Mouse (Mus musculus): ENCODE data around the gene Ptgfrn. TPM values are rescaled to one million over a fixed set of nuclear protein-coding genes. Genes with fewer than 3 reads are reported as not detected.

Gene Ptgfrn
- polyA plus RNA-seq, 1 experiment from 2014 or later: 0.68 TPM

DNA sequence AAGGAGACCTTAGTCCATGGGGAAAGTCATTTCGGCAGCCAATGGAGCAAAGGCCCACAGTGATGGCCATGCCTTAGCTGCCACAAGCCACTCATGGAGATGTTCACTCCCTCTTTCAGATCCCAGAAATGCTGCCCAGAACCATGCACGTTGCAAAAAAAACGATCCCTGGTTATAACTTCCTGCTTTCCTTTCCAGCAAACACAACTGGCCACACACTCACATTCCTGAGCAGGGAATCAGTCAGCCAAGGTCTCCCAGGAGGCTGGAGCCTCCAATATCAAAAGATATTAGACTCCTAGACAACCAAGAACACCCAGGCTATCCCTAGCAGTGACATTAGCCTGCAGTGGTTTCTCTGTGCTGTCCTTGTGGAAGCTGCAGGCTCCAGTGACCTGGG lies 34.2 kb downstream of the Ptgfrn start:
- H3K27ac ChIP-seq: no peak overlapping the region
- no peaks in the 10 kb centered on the region for H3K9me3 ChIP-seq (replicated peaks)
- no peaks in the 10 kb centered on the region for H3K4me1 ChIP-seq
- WGBS (ENCODE audit: insufficient replicate concordance): 54% methylated on average over 3 of the region's 3 CpGs
- H3K36me3 ChIP-seq: no peaks in the 10 kb centered on the region
- H3K27me3 ChIP-seq (replicated peaks): no peaks in the 10 kb centered on the region
- no peak overlapping the region for H3K4me3 ChIP-seq
- no peak for ATAC-seq
- no peak overlapping the region for H3K9ac ChIP-seq
- H3K4me2 ChIP-seq: no peak overlapping the region

DNA sequence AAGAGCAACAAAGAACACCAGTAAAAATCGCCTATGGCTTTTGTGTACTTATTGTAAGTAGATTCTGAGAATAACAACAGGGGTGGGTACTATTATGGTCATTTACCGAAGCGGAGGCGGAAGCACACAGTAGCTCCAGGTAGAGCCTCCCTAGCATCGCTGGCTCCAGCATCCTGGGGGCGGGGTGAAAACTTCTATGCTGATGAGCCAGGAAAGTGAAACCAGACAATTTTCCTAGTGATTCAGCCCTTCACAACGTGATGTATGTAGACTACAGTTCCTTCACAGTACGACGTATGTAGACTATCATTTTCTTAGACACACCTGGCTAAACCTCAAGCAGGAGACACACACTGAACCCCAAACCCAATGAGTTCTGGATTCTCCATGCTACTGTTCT lies 36.7 kb downstream of the Ptgfrn start:
- no peak for ATAC-seq
- Histone ChIP-seq H3K36me3 (no peaks in the 10 kb centered on the region), H3K27me3 (replicated peaks) (no peaks in the 10 kb centered on the region), H3K4me1 (no peaks in the 10 kb centered on the region), H3K9me3 (replicated peaks) (no peaks in the 10 kb centered on the region), H3K4me2 (no peak overlapping the region), H3K9ac (no peak overlapping the region), H3K27ac (no peak overlapping the region), H3K4me3 (no peak overlapping the region)
- 72% methylated on average over 9 of the region's 9 CpGs for WGBS (ENCODE audit: insufficient replicate concordance)

DNA sequence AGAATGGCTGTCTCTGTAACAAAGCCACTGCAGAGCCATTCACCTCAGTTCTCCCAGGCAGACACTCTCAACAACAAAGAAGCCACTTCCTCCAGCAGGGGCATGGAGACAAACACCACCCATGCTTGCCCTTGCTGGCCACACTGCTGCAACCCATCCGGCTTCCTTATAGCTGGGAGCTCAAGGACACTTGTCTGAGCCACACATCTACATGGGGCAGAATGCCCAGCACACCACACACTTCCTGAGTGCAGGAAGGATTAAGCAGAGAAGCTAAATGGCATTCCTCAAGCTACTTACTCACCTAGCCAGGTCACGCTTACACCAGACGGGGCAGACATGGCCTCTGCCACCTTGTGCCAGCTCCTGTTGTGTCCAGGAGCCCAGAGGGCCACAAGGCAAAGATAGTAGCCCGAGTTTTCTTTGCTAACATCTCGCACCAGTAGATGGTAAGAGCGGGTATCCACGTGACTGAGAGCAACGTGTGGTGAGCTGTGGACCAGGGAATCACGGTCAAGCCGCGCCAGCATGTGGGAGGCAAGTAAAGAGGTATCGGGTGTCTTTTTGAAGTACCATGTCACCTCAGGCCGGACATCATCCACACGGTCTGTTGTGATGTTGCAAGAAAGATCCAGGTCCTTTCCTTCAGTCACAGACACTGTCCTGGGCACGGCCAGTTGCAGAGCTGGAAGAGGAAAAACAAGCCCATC lies 37.4 kb downstream of the Ptgfrn start:
- WGBS (ENCODE audit: insufficient replicate concordance): 73% methylated on average over 15 of the region's 15 CpGs
- Histone ChIP-seq H3K27me3 (replicated peaks) (no peaks in the 10 kb centered on the region), H3K9me3 (replicated peaks) (no peaks in the 10 kb centered on the region), H3K4me1 (no peaks in the 10 kb centered on the region), H3K9ac (no peak overlapping the region), H3K4me3 (no peak overlapping the region), H3K36me3 (no peaks in the 10 kb centered on the region), H3K27ac (no peak overlapping the region), H3K4me2 (no peak overlapping the region)
- no peak for ATAC-seq

DNA sequence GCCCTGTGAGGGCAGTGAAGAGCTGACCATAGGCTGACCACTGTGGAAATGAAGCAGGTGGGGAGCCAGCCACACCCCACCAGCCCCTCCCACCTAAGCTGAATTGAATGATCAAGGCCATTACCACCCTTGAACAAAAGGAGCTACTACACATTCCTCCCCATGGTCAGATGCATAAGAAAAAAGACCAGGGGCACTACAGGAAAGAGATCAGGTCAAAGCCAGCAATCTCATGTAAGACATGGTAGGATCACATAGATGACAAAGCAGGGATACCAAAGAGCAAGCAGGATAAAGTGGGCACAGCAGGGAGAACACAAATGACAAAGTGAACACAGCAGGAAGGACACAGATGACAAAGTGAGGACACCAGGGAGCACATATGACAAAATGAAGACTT lies 38.5 kb downstream of the Ptgfrn start:
- ATAC-seq: no peak

DNA sequence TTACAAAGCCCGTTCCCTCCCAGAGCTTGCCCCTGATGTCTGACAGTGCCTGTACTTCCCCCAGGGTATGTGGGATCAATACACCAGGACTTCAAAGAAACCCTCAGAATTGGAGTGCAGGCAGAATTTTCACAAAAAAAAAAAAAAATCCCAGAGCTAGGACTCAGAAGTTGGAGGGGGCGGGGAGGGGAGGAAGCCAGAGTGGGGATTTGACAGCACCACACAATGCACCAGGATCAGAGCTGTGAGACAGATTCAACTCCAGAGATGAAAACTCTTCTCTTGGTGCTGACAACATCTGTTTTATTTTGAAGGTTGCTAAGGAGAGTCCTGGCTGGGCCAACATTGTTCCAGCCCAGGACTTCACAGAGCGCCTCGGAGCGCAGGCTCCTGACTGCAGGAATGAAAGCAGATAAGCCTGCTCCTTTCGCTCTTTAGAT lies 39.3 kb downstream of the Ptgfrn start:
- ATAC-seq: no peak
- H3K27ac ChIP-seq: no peak overlapping the region
- no peaks in the 10 kb centered on the region for H3K4me1 ChIP-seq
- 67% methylated on average over 6 of the region's 6 CpGs for WGBS (ENCODE audit: insufficient replicate concordance)
- H3K4me3 ChIP-seq: no peak overlapping the region
- no peak overlapping the region for H3K9ac ChIP-seq
- H3K9me3 ChIP-seq (replicated peaks): no peaks in the 10 kb centered on the region
- H3K27me3 ChIP-seq (replicated peaks): no peaks in the 10 kb centered on the region
- H3K36me3 ChIP-seq: no peaks in the 10 kb centered on the region
- no peak overlapping the region for H3K4me2 ChIP-seq

More for the DNA sequence above, 38.5 kb downstream of the Ptgfrn start:
- no peaks in the 10 kb centered on the region for H3K9me3 ChIP-seq (replicated peaks)
- no peak overlapping the region for H3K27ac ChIP-seq
- no peak overlapping the region for H3K4me3 ChIP-seq
- no peaks in the 10 kb centered on the region for H3K4me1 ChIP-seq
- H3K36me3 ChIP-seq: no peaks in the 10 kb centered on the region
- H3K4me2 ChIP-seq: no peak overlapping the region
- H3K27me3 ChIP-seq (replicated peaks): no peaks in the 10 kb centered on the region
- no peak overlapping the region for H3K9ac ChIP-seq

DNA sequence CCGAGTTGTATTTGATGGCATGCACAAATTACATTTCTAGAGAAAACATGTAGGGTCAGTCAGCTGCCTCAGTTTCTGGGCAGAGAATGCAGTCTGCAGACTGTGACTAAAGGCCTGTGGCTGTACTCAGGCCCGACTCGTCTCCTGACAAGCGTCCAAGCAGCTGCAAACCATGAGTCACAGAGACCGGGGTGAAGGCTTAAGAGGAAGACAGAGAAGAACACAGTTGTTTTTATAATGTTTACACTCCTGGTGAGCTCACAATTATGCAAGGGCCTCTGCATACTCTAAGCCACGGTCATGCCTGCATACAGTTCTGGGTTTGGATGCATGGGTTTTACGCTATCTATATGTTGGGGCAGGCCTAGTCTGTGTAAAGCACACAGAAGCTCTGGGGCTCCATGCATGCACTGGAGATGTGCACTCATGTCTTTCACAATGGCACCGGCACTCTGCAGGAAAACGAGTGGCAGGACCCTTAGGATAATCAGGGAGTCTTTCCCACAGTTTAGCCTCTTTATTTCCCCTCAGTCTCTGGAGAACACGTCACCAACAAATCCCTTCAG lies 39.8 kb downstream of the Ptgfrn start:
- H3K9me3 ChIP-seq (replicated peaks): no peaks in the 10 kb centered on the region
- H3K4me2 ChIP-seq: no peak overlapping the region
- H3K27ac ChIP-seq: no peak overlapping the region
- ATAC-seq: no peak
- no peaks in the 10 kb centered on the region for H3K27me3 ChIP-seq (replicated peaks)
- H3K4me1 ChIP-seq: no peaks in the 10 kb centered on the region
- H3K9ac ChIP-seq: no peak overlapping the region
- whole genome bisulfite sequencing (ENCODE audit: insufficient replicate concordance): 66% methylated on average over 10 of the region's 10 CpGs
- no peak overlapping the region for H3K4me3 ChIP-seq
- no peaks in the 10 kb centered on the region for H3K36me3 ChIP-seq

DNA sequence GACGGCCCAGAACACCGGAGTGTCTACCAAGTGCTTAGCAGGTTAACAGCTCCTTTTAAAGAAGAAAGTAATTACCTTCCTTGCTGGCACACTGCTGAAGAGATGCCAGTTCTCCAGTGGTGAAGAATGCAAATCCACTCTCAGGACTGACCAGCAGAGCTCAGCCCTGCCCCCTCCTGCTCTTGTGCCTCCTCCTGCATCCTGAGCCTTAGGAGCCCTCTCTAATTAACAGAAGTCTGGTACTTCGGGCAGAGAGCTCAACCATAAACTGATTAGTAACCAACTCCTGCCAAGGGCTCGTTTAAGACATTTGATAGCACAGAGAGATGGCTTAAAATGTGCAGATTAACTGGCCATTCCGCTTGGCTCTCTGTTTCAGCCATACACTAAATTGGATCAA lies 41.4 kb downstream of the Ptgfrn start:
- no peaks in the 10 kb centered on the region for H3K9me3 ChIP-seq (replicated peaks)
- no peak overlapping the region for H3K4me2 ChIP-seq
- H3K27me3 ChIP-seq (replicated peaks): no peaks in the 10 kb centered on the region
- H3K9ac ChIP-seq: no peak overlapping the region
- ATAC-seq: no peak
- H3K4me1 ChIP-seq: no peaks in the 10 kb centered on the region
- H3K27ac ChIP-seq: no peak overlapping the region
- H3K36me3 ChIP-seq: no peaks in the 10 kb centered on the region
- no peak overlapping the region for H3K4me3 ChIP-seq
- WGBS (ENCODE audit: insufficient replicate concordance): 59% methylated on average over 5 of the region's 5 CpGs

DNA sequence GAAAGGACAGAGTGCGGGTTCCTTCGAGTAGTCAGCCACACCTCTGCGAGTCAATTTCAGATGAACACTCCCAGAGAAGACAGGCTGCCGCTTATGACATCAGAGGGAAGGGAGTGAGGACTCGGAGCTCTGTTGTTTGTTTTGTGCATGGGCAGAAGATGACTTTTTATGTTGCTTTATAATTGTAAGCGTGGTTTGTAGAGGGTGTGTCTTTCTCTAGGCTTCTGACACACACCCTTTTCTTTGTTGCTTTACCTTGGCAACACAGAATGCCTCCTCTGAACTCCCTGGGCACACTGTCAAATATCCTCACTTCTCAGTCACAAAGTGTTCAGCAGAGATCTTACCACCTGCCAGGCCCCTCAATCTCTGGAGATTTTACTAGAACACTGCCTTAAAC lies 43.9 kb downstream of the Ptgfrn start:
- no peaks in the 10 kb centered on the region for H3K9me3 ChIP-seq (replicated peaks)
- no peak overlapping the region for H3K4me2 ChIP-seq
- 73% methylated on average over 6 of the region's 6 CpGs for WGBS (ENCODE audit: insufficient replicate concordance)
- no peaks in the 10 kb centered on the region for H3K4me1 ChIP-seq
- no peak for ATAC-seq
- no peaks in the 10 kb centered on the region for H3K27me3 ChIP-seq (replicated peaks)
- no peak overlapping the region for H3K27ac ChIP-seq
- H3K4me3 ChIP-seq: no peak overlapping the region
- H3K9ac ChIP-seq: no peak overlapping the region
- H3K36me3 ChIP-seq: no peaks in the 10 kb centered on the region

DNA sequence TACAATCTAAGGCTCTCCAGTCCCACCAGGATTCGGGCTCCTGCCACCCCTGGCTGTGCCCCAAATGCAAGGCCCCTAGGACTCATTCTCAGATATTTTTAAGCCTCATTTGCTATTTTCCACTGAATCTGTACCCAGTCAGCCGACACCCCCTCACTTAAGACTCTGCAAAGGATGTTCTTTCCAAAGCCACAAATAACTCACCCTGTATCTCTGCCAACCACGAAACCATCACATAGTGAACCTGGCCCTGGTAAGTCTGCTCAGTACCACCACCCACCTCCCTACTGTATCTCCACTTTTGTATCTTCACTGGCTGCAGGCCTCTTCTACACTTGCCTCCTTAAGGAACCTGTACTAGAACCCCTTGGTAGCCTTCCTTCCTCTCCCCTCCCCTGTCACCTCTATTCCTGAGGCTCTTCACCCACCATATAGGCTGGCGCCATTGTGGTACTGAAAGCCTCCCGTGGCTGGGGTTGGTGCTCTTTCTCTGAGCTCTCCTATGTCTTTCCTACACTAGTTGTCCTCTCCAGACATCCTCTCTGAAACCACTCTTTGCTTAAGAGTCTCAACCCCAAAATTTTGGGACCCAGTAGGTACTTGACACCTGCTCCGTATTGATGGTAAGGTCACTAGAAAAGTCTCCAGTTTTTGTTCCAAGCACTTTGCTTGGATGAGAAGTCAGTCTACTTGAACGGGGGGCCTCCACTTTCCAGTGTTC lies 48.1 kb downstream of the Ptgfrn start:
- Histone ChIP-seq H3K9ac (no peak overlapping the region), H3K27ac (no peak overlapping the region), H3K9me3 (replicated peaks) (no peaks in the 10 kb centered on the region), H3K36me3 (no peaks in the 10 kb centered on the region), H3K4me1 (no peaks in the 10 kb centered on the region), H3K27me3 (replicated peaks) (no peaks in the 10 kb centered on the region), H3K4me3 (no peak overlapping the region), H3K4me2 (no peak overlapping the region)
- no peak for ATAC-seq
- WGBS (ENCODE audit: insufficient replicate concordance): 71% methylated on average over 7 of the region's 7 CpGs

DNA sequence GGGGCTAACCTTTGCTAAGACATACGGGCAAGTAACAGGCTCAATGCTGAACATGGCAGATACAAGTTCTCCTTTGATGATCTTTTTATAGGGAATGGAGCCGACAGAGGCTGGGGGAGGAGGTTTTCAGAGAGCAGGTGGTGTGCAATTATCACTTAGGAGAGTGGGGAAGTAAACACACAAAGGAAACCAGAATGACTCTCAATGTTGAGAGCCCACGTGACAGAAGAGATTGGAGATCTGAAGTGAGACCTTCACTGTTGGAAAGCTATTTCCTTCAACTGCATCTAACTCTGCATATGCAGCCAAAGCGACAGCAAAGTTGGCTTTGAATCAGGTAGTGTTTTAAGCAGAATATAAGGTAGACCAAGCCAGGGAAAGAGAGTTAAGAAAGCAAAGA lies 50.9 kb downstream of the Ptgfrn start:
- H3K27ac ChIP-seq: no peak overlapping the region
- H3K27me3 ChIP-seq (replicated peaks): no peaks in the 10 kb centered on the region
- H3K4me2 ChIP-seq: no peak overlapping the region
- H3K9me3 ChIP-seq (replicated peaks): no peaks in the 10 kb centered on the region
- no peak overlapping the region for H3K9ac ChIP-seq
- no peak for ATAC-seq
- H3K4me1 ChIP-seq: no peaks in the 10 kb centered on the region
- no peaks in the 10 kb centered on the region for H3K36me3 ChIP-seq
- 34% methylated on average over 4 of the region's 4 CpGs for WGBS (ENCODE audit: insufficient replicate concordance)
- no peak overlapping the region for H3K4me3 ChIP-seq

DNA sequence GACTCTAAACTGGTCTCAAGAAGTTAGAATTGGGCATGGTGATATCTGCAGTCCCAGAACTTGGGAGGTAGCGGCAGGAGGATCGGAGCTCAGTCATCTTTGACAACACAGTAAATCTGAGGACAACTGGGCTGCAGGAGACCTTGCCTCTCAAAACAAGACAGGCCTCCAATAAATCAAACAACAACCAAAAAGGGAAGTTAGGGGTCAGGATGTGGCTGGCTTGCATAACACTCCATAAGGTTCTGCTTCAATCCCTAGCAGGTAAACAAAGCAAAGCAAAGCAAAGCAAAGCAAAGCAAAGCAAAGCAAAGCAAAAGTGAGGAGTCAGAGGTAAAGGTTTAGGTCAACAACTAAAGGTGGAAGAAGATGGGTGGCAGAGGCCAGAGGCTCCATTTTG lies 51.9 kb downstream of the Ptgfrn start:
- H3K4me2 ChIP-seq: no peak overlapping the region
- H3K27ac ChIP-seq: no peak overlapping the region
- H3K9me3 ChIP-seq (replicated peaks): no peaks in the 10 kb centered on the region
- no peaks in the 10 kb centered on the region for H3K4me1 ChIP-seq
- no peak overlapping the region for H3K4me3 ChIP-seq
- no peak overlapping the region for H3K9ac ChIP-seq
- ATAC-seq: no peak
- 59% methylated on average over 2 of the region's 2 CpGs for WGBS (ENCODE audit: insufficient replicate concordance)
- H3K27me3 ChIP-seq (replicated peaks): no peaks in the 10 kb centered on the region
- no peaks in the 10 kb centered on the region for H3K36me3 ChIP-seq

DNA sequence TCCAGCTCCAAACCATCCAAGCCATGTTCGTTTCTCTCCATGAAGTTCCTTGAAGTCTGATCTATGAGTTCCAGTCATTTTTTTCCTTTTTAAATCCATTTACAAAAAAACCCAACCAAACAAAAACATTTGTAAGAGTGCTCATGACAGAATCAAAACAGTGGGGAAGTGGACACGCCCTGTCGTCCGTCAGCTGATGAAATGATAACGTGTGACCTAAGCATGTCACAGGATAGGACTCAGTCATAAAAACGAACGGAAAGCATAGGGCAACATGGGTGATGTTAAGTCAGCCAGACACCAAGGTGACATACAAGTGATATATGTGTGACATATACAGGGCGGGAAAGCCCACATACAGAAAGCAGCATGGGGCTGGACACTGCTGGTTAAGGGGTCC lies 54.9 kb downstream of the Ptgfrn start:
- no peaks in the 10 kb centered on the region for H3K27me3 ChIP-seq (replicated peaks)
- H3K4me2 ChIP-seq: no peak overlapping the region
- no peak overlapping the region for H3K9ac ChIP-seq
- H3K36me3 ChIP-seq: no peaks in the 10 kb centered on the region
- H3K4me3 ChIP-seq: no peak overlapping the region
- H3K9me3 ChIP-seq (replicated peaks): no peaks in the 10 kb centered on the region
- no peak for ATAC-seq
- H3K4me1 ChIP-seq: no peaks in the 10 kb centered on the region
- 60% methylated on average over 8 of the region's 8 CpGs for WGBS (ENCODE audit: insufficient replicate concordance)
- no peak overlapping the region for H3K27ac ChIP-seq
